In genomic region chr1:136133570-136134240, GRCm38 (mm10) we compare ENCODE assay signal across 8 mouse cellular contexts. TPM values are rescaled to one million over a fixed set of nuclear protein-coding genes. Genes with fewer than 3 reads are reported as not detected.
DNase-seq lines count a peak whose midpoint lies in the region; ATAC-seq and TF ChIP-seq lines count a peak whose summit lies in the region.

No protein-coding gene starts in this region.

- peaks cover 76% of the 10 kb centered on the region for H3K4me1 ChIP-seq in limb, embryonic 14.5 days (ENCODE audit: control insufficient read depth, insufficient read depth, low read length)
- H3K4me1 ChIP-seq in stomach, embryonic 15.5 days, result peaks cover 83% of the 10 kb centered on the region

- 32% methylated on average over 13 of the region's 13 CpGs for WGBS in limb, embryonic 14.5 days
- 60% methylated on average over 13 of the region's 13 CpGs for WGBS in stomach, embryonic 15.5 days

- DNase-seq in left cerebral cortex, adult 2 months (ENCODE audit: extremely low spot score in 1 of 2, low spot score in 2 of 2), result no peak
- no peak for DNase-seq in left cerebral cortex, adult 11 months (ENCODE audit: low spot score)
- DNase-seq in cerebellum, adult 9-11 months, result peak; percentile 68
- peak; percentile 29 to 39 for DNase-seq in heart, postnatal 36 days
- DNase-seq in limb, embryonic 14.5 days (ENCODE audit: low spot score), result no peak
- no peak for DNase-seq in adrenal gland, postnatal 36 days
- DNase-seq in adipocyte (ENCODE audit: low spot score), result no peak

- no peaks in the 10 kb centered on the region for H3K9me3 ChIP-seq in limb, embryonic 14.5 days (ENCODE audit: control insufficient read depth, low read length)
- no peaks in the 10 kb centered on the region for H3K9me3 ChIP-seq in stomach, embryonic 15.5 days

- no peaks in the 10 kb centered on the region for H3K27me3 ChIP-seq in limb, embryonic 14.5 days (ENCODE audit: control insufficient read depth, insufficient read depth, low read length)
- no peaks in the 10 kb centered on the region for H3K27me3 ChIP-seq in stomach, embryonic 15.5 days (replicated peaks)

- peak overlapping the region; percentile 96 for H3K27ac ChIP-seq in left cerebral cortex, adult 2 months
- H3K27ac ChIP-seq in limb, embryonic 14.5 days (replicated peaks; ENCODE audit: low read depth, low read length), result no peak overlapping the region
- peak overlapping the region; percentile 17; the same call in 1 of the 2 replicates for H3K27ac ChIP-seq in stomach, embryonic 15.5 days

- H3K9ac ChIP-seq in limb, embryonic 14.5 days (ENCODE audit: low read depth, low read length, severe bottlenecking), result no peak overlapping the region
- H3K9ac ChIP-seq in stomach, embryonic 15.5 days, result no peak overlapping the region

- H3K4me2 ChIP-seq in limb, embryonic 14.5 days (replicated peaks; ENCODE audit: low read depth, low read length, severe bottlenecking), result peak overlapping the region; percentile 91
- peak overlapping the region; percentile 99; the same call in 1 of the 2 replicates for H3K4me2 ChIP-seq in stomach, embryonic 15.5 days

- TF ChIP-seq POLR2A in limb, embryonic 14.5 days (IDR thresholded peaks at IDR 0.05; ENCODE audit: borderline replicate concordance, extremely low read depth, insufficient read depth, insufficient read length), result no peak

- no peaks in the 10 kb centered on the region for H3K36me3 ChIP-seq in limb, embryonic 14.5 days (ENCODE audit: control insufficient read depth, insufficient read depth, low read length)
- H3K36me3 ChIP-seq in stomach, embryonic 15.5 days, result no peaks in the 10 kb centered on the region

- no peak for TF ChIP-seq CTCF in left cerebral cortex, adult 2 months (IDR thresholded peaks at IDR 0.05)

- intact Hi-C loops in left cerebral cortex, adult 2 months (cut with DNase I), result loop anchor here (2.0 to 5.0 kb wide), 2 partner anchors 73 to 81 kb away; partner anchors contain the start of genes Ascl5 and Cacna1s
- intact Hi-C loops in heart, postnatal 36 days (cut with DNase I), result no loop called here

- peak overlapping the region; percentile 63 for H3K4me3 ChIP-seq in left cerebral cortex, adult 2 months
- 0 out of 2 replicates have a peak overlapping the region, but pooled peaks have one; percentile 80 for H3K4me3 ChIP-seq in limb, embryonic 14.5 days (replicated peaks; ENCODE audit: low read length)
- no peak overlapping the region for H3K4me3 ChIP-seq in stomach, embryonic 15.5 days (replicated peaks)

- no peak for ATAC-seq in limb, embryonic 14.5 days (ENCODE audit: low FRiP score, low read depth)
- ATAC-seq in stomach, embryonic 15.5 days (ENCODE audit: insufficient read depth, low FRiP score, low read depth), result no peak

RNA-seq across cellular contexts. Expression of gene Kif21b, which starts 2.5 kb away (rescaled TPM):
- total RNA-seq in left cerebral cortex, adult 2 months (2021), result 10 to 100 TPM; 67.3 to 74.2 TPM
- under 1 TPM; 0.92 to 0.95 TPM for total RNA-seq in heart, postnatal 36 days (2021)
- 10.9 and 13.2 TPM in 2 replicates for polyA plus RNA-seq in limb, embryonic 14.5 days (2012; rRNA removed)
- polyA plus RNA-seq in limb, embryonic 14.5 days (2014; fragmentation: Nextera tagmentation; extraction: Ambion mirVana), result 3.6 and 3.8 TPM in 2 replicates
- 3.3 and 3.8 TPM in 2 replicates for polyA plus RNA-seq in stomach, embryonic 15.5 days (2015; fragmentation: Nextera tagmentation; extraction: Ambion mirVana)
- total RNA-seq in adrenal gland, postnatal 36 days (2021), result 1 to 10 TPM; 2.4 TPM

Comparison
In these comparisons a context has a peak if more than half of its experiments do, and no peak if none do; other contexts are left out.
1. DNase-seq: peak in cerebellum, adult 9-11 months (single experiment) and heart, postnatal 36 days (2 of 2); none in left cerebral cortex, adult 2 months (0 of 2), left cerebral cortex, adult 11 months (single experiment), limb, embryonic 14.5 days (single experiment), adrenal gland, postnatal 36 days (0 of 2) and adipocyte (single experiment).
2. RNA of gene Kif21b, which starts 2.5 kb away (total RNA-seq): 67.3 to 74.2 TPM in left cerebral cortex, adult 2 months; 2.4 TPM in adrenal gland, postnatal 36 days and 0.92 to 0.95 TPM in heart, postnatal 36 days; every median in the first group is over 10 times any median in the second.